Mouse (Mus musculus): ENCODE results near the gene Pitpnc1. TPM values are rescaled to one million over a fixed set of nuclear protein-coding genes. Genes with fewer than 3 reads are reported as not detected.

Gene Pitpnc1
- polyA plus RNA-seq, 1 experiment, result 15.9 TPM

- TF ChIP-seq GATA1 (IDR thresholded peaks at IDR 0.05; ENCODE audit: low read length), result no peak
These were observed 256.8 kb downstream of the Pitpnc1 start for GRCm38 (mm10) chr11:107213745-107214144.

GRCm38 (mm10) chr11:107209818-107210217 is 260.7 kb downstream of the Pitpnc1 start:
- no peak for TF ChIP-seq GATA1 (IDR thresholded peaks at IDR 0.05; ENCODE audit: low read length)

- no peak for TF ChIP-seq GATA1 (IDR thresholded peaks at IDR 0.05; ENCODE audit: low read length)
These were observed 268.7 kb downstream of the Pitpnc1 start for GRCm38 (mm10) chr11:107201773-107202172.

GRCm38 (mm10) chr11:107199281-107199680 is 271.2 kb downstream of the Pitpnc1 start:
- TF ChIP-seq GATA1 (IDR thresholded peaks at IDR 0.05; ENCODE audit: low read length), result no peak

- no peak for TF ChIP-seq GATA1 (IDR thresholded peaks at IDR 0.05; ENCODE audit: low read length)
These were observed 275.2 kb downstream of the Pitpnc1 start for GRCm38 (mm10) chr11:107195334-107195733.

GRCm38 (mm10) chr11:107190376-107190775 is 280.1 kb downstream of the Pitpnc1 start:
- TF ChIP-seq GATA1 (IDR thresholded peaks at IDR 0.05; ENCODE audit: low read length), result no peak

GRCm38 (mm10) chr11:107188565-107189552 is 281.6 kb downstream of the Pitpnc1 start, which contains the start of gene Nol11:
Gene Nol11, minus strand, starts transcription at chr11:107189381.
- TF ChIP-seq GATA1 (IDR thresholded peaks at IDR 0.05; ENCODE audit: low read length), result no peak

- TF ChIP-seq GATA1 (IDR thresholded peaks at IDR 0.05; ENCODE audit: low read length), result no peak
These were observed 286.7 kb downstream of the Pitpnc1 start for GRCm38 (mm10) chr11:107183777-107184176.

GRCm38 (mm10) chr11:107161215-107161614 is 309.3 kb downstream of the Pitpnc1 start:
- no peak for TF ChIP-seq GATA1 (IDR thresholded peaks at IDR 0.05; ENCODE audit: low read length)

- no peak for TF ChIP-seq GATA1 (IDR thresholded peaks at IDR 0.05; ENCODE audit: low read length)
These were observed 311.5 kb downstream of the Pitpnc1 start for GRCm38 (mm10) chr11:107159034-107159433.

Other genes with a start within 250 kb of the Pitpnc1 start
- 40.7 and 55.8 TPM in 2 replicates for gene Psmd12, start 8.8 kb upstream of the Pitpnc1 start, polyA plus RNA-seq (2012)
- gene Helz, start 77.2 kb upstream of the Pitpnc1 start, polyA plus RNA-seq (2012), result 76.9 and 88.8 TPM in 2 replicates
- gene Cacng1, start 245.8 kb upstream of the Pitpnc1 start, polyA plus RNA-seq (2012), result not detected in 2 replicates

Measured in G1E-ER4 (cell line).